Mouse (Mus musculus): ENCODE measurements around the gene Dmac2.

GRCm38 (mm10) chr7:25644136-25644535, 24.9 kb downstream of the Dmac2 start:
- TF ChIP-seq CTCF (conservative IDR thresholded peaks at IDR 0.05; ENCODE audit: low read length) (no peak), NANOG (IDR thresholded peaks at IDR 0.05; ENCODE audit: borderline replicate concordance, low read length) (no peak), POU5F1 (IDR thresholded peaks at IDR 0.05; ENCODE audit: borderline replicate concordance, low read length) (no peak)

All from E14TG2a.4 (cell line).